Mouse (Mus musculus) gastrocnemius, postnatal 36 days (tissue): ENCODE measurements around the gene Gm6882. TPM values are rescaled to one million over a fixed set of nuclear protein-coding genes. Genes with fewer than 3 reads are reported as not detected.
"Not testable (repeated sequence)": the region's sequence is repeated elsewhere in the genome, so short reads cannot be mapped to it uniquely, and the experiment has no call there.

ENCODE experiments used
- DNase-seq, 2 experiments: peaks; one replicate each; pipeline ENCODE4 v3.0.0; 2022
- intact Hi-C: fragments of 180-260 bp; cut with DNase I; formaldehyde crosslinking; loops from one replicate; pipeline ENCODE4 v1.15.1; 2025
- long read RNA-seq, 2 experiments: library from polyadenylated mRNA; stranded (forward); transcript quantifications; one replicate each; pipeline ENCODE4 v2.0.0; 2021
- total RNA-seq, 2 experiments: library from RNA; stranded (reverse); gene quantifications; 2 replicates each; pipeline ENCODE4 v1.2.3; 2021

Gene Gm6882
- not detected for total RNA-seq
- long read RNA-seq, experiment 1 = 0 reads
- long read RNA-seq, experiment 2 = 0 reads

- intact Hi-C loops, DNase-seq: not testable (repeated sequence)
Measured at GRCm38 (mm10) chr7:21432645-21433044, at the start of gene Gm6882. Gene Gm6882, minus strand, starts transcription at chr7:21432745.

Other genes with a start within 250 kb of the Gm6882 start
- gene Gm5157, start 242.3 kb downstream of the Gm6882 start, total RNA-seq = not detected
- gene Vmn1r124, start 172.1 kb downstream of the Gm6882 start, total RNA-seq = not detected
- gene Vmn1r125, start 160.6 kb downstream of the Gm6882 start, total RNA-seq = not detected
- not detected for gene Vmn1r126, start 131.3 kb downstream of the Gm6882 start, total RNA-seq
- gene Vmn1r127, start 112.9 kb downstream of the Gm6882 start, total RNA-seq = not detected
- not detected for gene Vmn1r128, start 83.4 kb downstream of the Gm6882 start, total RNA-seq
- gene Vmn1r129, start 71.5 kb downstream of the Gm6882 start, total RNA-seq = not detected
- gene Vmn1r130, start 79.0 kb upstream of the Gm6882 start, total RNA-seq = not detected
- not detected for gene Vmn1r131, start 113.3 kb upstream of the Gm6882 start, total RNA-seq
- gene Vmn1r132, start 181.3 kb upstream of the Gm6882 start, total RNA-seq = not detected